In the genomic region with DNA sequence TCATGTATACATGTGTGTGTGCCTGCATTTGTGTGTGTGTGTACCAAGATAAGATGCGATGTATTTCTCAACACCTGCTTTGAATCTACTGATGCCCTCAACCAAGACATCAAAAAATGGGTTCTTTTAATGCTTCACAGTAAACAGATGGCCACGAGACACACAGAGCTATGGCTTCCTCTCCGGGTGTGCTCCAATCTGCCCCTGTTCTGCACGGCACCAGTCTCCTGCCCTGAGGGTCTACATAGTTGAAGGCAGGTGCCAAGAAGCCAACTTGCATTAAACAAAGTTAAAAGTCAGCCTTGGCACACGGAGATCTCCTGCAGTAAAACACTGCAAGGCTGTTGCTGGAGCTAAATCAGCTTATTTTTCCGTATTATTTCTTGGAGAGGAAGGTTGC, we compare ENCODE assay signal across 22 mouse cellular contexts.
DNase-seq lines count a peak whose midpoint lies in the region; ATAC-seq and TF ChIP-seq lines count a peak whose summit lies in the region.
"Had no signal": no experiment of that assay in that cellular context is flagged by ENCODE, and none has a peak within 500 bp of the region (broad histone marks: within the 10 kb centered on the region; RNA-seq: fewer than 3 reads in every experiment).

No protein-coding gene starts in this region.

- no peak overlapping the region for H3K4me2 ChIP-seq in hindbrain, postnatal 0 days (ENCODE audit: low read depth, low read length)
- H3K4me2 ChIP-seq in midbrain, embryonic 15.5 days: no peak overlapping the region
- H3K4me2 ChIP-seq in midbrain, postnatal 0 days (ENCODE audit: low read depth, low read length, poor library complexity, severe bottlenecking): no peak overlapping the region
- H3K4me2 ChIP-seq: forebrain, embryonic 15.5 days; heart, embryonic 12.5 days; lung, embryonic 14.5 days; neural tube, embryonic 13.5 days had no signal

- no peak for DNase-seq in hindbrain, postnatal 0 days (ENCODE audit: low spot score)
- no peak for DNase-seq in hindbrain, embryonic 10.5 days (ENCODE audit: low spot score)
- DNase-seq in midbrain, postnatal 0 days (ENCODE audit: low spot score): no peak
- peak; percentile 63 for DNase-seq in cerebellum, adult 9-10 months
- no peak for DNase-seq in adrenal gland, adult 18-20 months (ENCODE audit: low spot score in 2 of 2)
- DNase-seq: adrenal gland, postnatal 10 days; heart, postnatal 10 days; kidney, postnatal 25 days; right cerebral cortex, postnatal 25 days; spleen, adult 18-20 months; thymus, postnatal 14 days had no signal

- no peak overlapping the region for H3K9ac ChIP-seq in hindbrain, postnatal 0 days (replicated peaks; ENCODE audit: low read length)
- H3K9ac ChIP-seq in midbrain, embryonic 15.5 days: no peak overlapping the region
- no peak overlapping the region for H3K9ac ChIP-seq in midbrain, postnatal 0 days (replicated peaks; ENCODE audit: low read length, poor library complexity, severe bottlenecking)
- H3K9ac ChIP-seq: forebrain, embryonic 15.5 days; heart, embryonic 12.5 days; liver, embryonic 14.5 days; lung, embryonic 14.5 days had no signal

- H3K4me3 ChIP-seq in hindbrain, postnatal 0 days (ENCODE audit: low read length): no peak overlapping the region
- no peak overlapping the region for H3K4me3 ChIP-seq in hindbrain, embryonic 10.5 days
- no peak overlapping the region for H3K4me3 ChIP-seq in midbrain, embryonic 15.5 days
- no peak overlapping the region for H3K4me3 ChIP-seq in midbrain, postnatal 0 days (ENCODE audit: low read depth, low read length)
- H3K4me3 ChIP-seq: embryonic facial prominence, embryonic 10.5 days; forebrain, embryonic 15.5 days; heart, embryonic 12.5 days; myocyte; neural tube, embryonic 13.5 days had no signal

- no peak for ATAC-seq in hindbrain, postnatal 0 days
- no peak for ATAC-seq in midbrain, embryonic 15.5 days (replicated peaks)
- ATAC-seq in midbrain, postnatal 0 days (ENCODE audit: low FRiP score): no peak
- no peak for ATAC-seq in CD4-positive, CD25-positive, alpha-beta regulatory T cell, adult 4 months
- ATAC-seq: activated CD4-positive, CD25-positive, alpha-beta regulatory T cell, adult 4 months; intestine, postnatal 0 days had no signal

- H3K27me3 ChIP-seq in hindbrain, postnatal 0 days (ENCODE audit: insufficient read depth, low read length): no peaks in the 10 kb centered on the region
- no peaks in the 10 kb centered on the region for H3K27me3 ChIP-seq in hindbrain, embryonic 10.5 days (ENCODE audit: insufficient read depth, poor library complexity, severe bottlenecking)
- no peaks in the 10 kb centered on the region for H3K27me3 ChIP-seq in midbrain, embryonic 15.5 days (replicated peaks)
- H3K27me3 ChIP-seq in midbrain, postnatal 0 days (ENCODE audit: insufficient read depth, low read length): no peaks in the 10 kb centered on the region
- H3K27me3 ChIP-seq: forebrain, embryonic 15.5 days; heart, embryonic 12.5 days; neural tube, embryonic 13.5 days had no signal

- H3K4me1 ChIP-seq in hindbrain, postnatal 0 days (ENCODE audit: insufficient read depth, low read length): peaks cover 40% of the 10 kb centered on the region
- H3K4me1 ChIP-seq in hindbrain, embryonic 10.5 days (replicated peaks): peaks cover 56% of the 10 kb centered on the region
- peaks cover 55% of the 10 kb centered on the region for H3K4me1 ChIP-seq in midbrain, embryonic 15.5 days
- H3K4me1 ChIP-seq in midbrain, postnatal 0 days (ENCODE audit: insufficient read depth, low read length): peaks cover 16% of the 10 kb centered on the region

- no peak for TF ChIP-seq CTCF in hindbrain, postnatal 0 days (IDR thresholded peaks at IDR 0.05; ENCODE audit: low read depth)
- no peak for TF ChIP-seq CTCF in midbrain, postnatal 0 days (IDR thresholded peaks at IDR 0.05)

- H3K36me3 ChIP-seq in hindbrain, postnatal 0 days (ENCODE audit: insufficient read depth, low read length): no peaks in the 10 kb centered on the region
- H3K36me3 ChIP-seq in hindbrain, embryonic 10.5 days: no peaks in the 10 kb centered on the region
- no peaks in the 10 kb centered on the region for H3K36me3 ChIP-seq in midbrain, embryonic 15.5 days (replicated peaks)
- H3K36me3 ChIP-seq in midbrain, postnatal 0 days (ENCODE audit: insufficient read depth, low read length): no peaks in the 10 kb centered on the region
- H3K36me3 ChIP-seq: embryonic facial prominence, embryonic 10.5 days; forebrain, embryonic 15.5 days; heart, embryonic 12.5 days; neural tube, embryonic 13.5 days had no signal

- H3K27ac ChIP-seq in hindbrain, postnatal 0 days: 0 out of 2 replicates have a peak overlapping the region, but pooled peaks have one; percentile 15
- no peak overlapping the region for H3K27ac ChIP-seq in hindbrain, embryonic 10.5 days
- H3K27ac ChIP-seq in midbrain, embryonic 15.5 days: 0 out of 2 replicates have a peak overlapping the region, but pooled peaks have one; percentile 5
- no peak overlapping the region for H3K27ac ChIP-seq in midbrain, postnatal 0 days (ENCODE audit: low read depth, low read length)
- H3K27ac ChIP-seq: embryonic facial prominence, embryonic 10.5 days; forebrain, embryonic 15.5 days; liver, embryonic 14.5 days had no signal

- H3K9me3 ChIP-seq in hindbrain, postnatal 0 days (ENCODE audit: low read length): no peaks in the 10 kb centered on the region
- no peaks in the 10 kb centered on the region for H3K9me3 ChIP-seq in hindbrain, embryonic 10.5 days
- H3K9me3 ChIP-seq in midbrain, embryonic 15.5 days: no peaks in the 10 kb centered on the region
- no peaks in the 10 kb centered on the region for H3K9me3 ChIP-seq in midbrain, postnatal 0 days (ENCODE audit: low read length)
- H3K9me3 ChIP-seq: embryonic facial prominence, embryonic 10.5 days; forebrain, embryonic 15.5 days; heart, embryonic 12.5 days; neural tube, embryonic 13.5 days had no signal

- 48% methylated on average over 6 of the region's 6 CpGs for WGBS in hindbrain, postnatal 0 days
- 88% methylated on average over 6 of the region's 6 CpGs for WGBS in hindbrain, embryonic 10.5 days
- 68% methylated on average over 6 of the region's 6 CpGs for WGBS in midbrain, embryonic 15.5 days
- WGBS in midbrain, postnatal 0 days: 71% methylated on average over 6 of the region's 6 CpGs

Comparison
In these comparisons a context has a peak if more than half of its experiments do, and no peak if none do; other contexts are left out.
1. H3K27ac ChIP-seq: peak in hindbrain, postnatal 0 days (single experiment) and midbrain, embryonic 15.5 days (single experiment); none in hindbrain, embryonic 10.5 days (single experiment) and midbrain, postnatal 0 days (single experiment).